Comparison of ENCODE assay signal across 7 mouse cellular contexts in the genomic region with DNA sequence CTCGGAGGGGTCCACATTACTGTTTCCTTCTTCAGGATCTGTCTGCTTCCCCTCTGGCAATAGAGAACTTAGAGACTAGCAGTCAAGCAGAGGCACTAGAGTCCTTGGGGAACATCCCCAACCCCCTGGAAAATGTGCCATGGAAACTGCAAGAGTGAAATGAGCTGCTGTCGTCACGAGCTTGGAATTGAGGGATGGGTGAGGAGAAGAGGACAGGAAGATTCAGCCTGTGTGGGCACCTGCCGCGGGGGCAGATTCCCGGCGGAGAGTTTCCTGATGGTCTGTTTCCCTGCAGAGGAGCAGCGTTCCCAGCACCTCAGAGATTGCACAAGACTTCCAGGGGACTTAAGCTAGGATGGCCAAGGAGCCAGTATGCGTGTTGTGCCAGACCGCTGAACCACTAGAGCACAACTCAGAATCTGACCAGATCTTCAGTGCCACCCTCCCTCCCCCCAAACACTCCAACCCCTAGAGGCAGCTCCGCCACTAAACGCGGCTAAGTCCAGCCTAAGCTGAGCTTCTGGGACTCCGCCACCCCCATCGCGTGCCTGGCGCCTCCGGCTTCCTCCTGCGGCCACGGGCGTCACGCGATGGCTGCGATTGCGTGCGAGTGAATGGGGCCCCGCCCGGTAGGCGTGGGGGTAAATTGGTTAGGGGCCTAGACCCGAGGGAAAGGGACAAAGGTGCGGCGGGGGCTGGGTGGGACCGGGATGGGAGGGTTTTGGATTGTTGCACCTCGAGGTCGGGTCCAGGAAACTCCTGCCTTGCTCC. TPM values are rescaled to one million over a fixed set of nuclear protein-coding genes. Genes with fewer than 3 reads are reported as not detected.
DNase-seq lines count a peak whose midpoint lies in the region; ATAC-seq and TF ChIP-seq lines count a peak whose summit lies in the region.

No protein-coding gene starts in this region.

- H3K4me3 ChIP-seq in kidney, adult 2 months (ENCODE audit: insufficient read depth, low read depth, low read length): peak overlapping the region; percentile 49; the same call in 1 of the 2 replicates
- H3K4me3 ChIP-seq in midbrain, embryonic 15.5 days: peak overlapping the region; percentile 47

- H3K27ac ChIP-seq in kidney, adult 2 months (ENCODE audit: insufficient read depth, low read depth, low read length): no peak overlapping the region
- H3K27ac ChIP-seq in midbrain, embryonic 15.5 days: no peak overlapping the region

- ATAC-seq in midbrain, embryonic 15.5 days (replicated peaks): peak; percentile 93

- no peaks in the 10 kb centered on the region for H3K27me3 ChIP-seq in kidney, adult 2 months (replicated peaks; ENCODE audit: control insufficient read depth, insufficient read depth, low read length)
- H3K27me3 ChIP-seq in midbrain, embryonic 15.5 days (replicated peaks): no peaks in the 10 kb centered on the region

- 10% methylated on average over 35 of the region's 35 CpGs for WGBS in kidney, adult 2 months
- 3% methylated on average over 35 of the region's 35 CpGs for WGBS in midbrain, embryonic 15.5 days

- peak overlapping the region; percentile 86 for H3K4me2 ChIP-seq in midbrain, embryonic 15.5 days

- TF ChIP-seq POLR2A in kidney, adult 2 months (IDR thresholded peaks at IDR 0.05; ENCODE audit: low read depth, low read length): no peak

- no peak for TF ChIP-seq CTCF in kidney, adult 2 months (conservative IDR thresholded peaks at IDR 0.05; ENCODE audit: insufficient read depth, insufficient read length, low read depth, low read length)

- H3K9ac ChIP-seq in midbrain, embryonic 15.5 days: peak overlapping the region; percentile 49

- DNase-seq in adrenal gland, adult 18-20 months (ENCODE audit: low spot score in 2 of 2): peak; percentile 60 to 65
- DNase-seq in embryo, embryonic 9.5 days (ENCODE audit: extremely low spot score): peak; percentile 68
- DNase-seq in heart, adult 9 months (ENCODE audit: low spot score in 2 of 2): peak; percentile 52 to 57
- peak; percentile 55 for DNase-seq in kidney, adult 2 months
- DNase-seq in liver: peak; percentile 40
- DNase-seq in spleen, postnatal 10 days (ENCODE audit: low spot score in 2 of 2): peak; percentile 29 to 58

- no peaks in the 10 kb centered on the region for H3K36me3 ChIP-seq in kidney, adult 2 months (ENCODE audit: control insufficient read depth, insufficient read depth, low read length)
- no peaks in the 10 kb centered on the region for H3K36me3 ChIP-seq in midbrain, embryonic 15.5 days (replicated peaks)

- no peaks in the 10 kb centered on the region for H3K9me3 ChIP-seq in midbrain, embryonic 15.5 days

- no peaks in the 10 kb centered on the region for H3K4me1 ChIP-seq in kidney, adult 2 months (ENCODE audit: control insufficient read depth, insufficient read depth, low read length)
- H3K4me1 ChIP-seq in midbrain, embryonic 15.5 days: peaks cover 6% of the 10 kb centered on the region

RNA-seq across cellular contexts. Expression of a gene that starts 32.5 kb away (rescaled TPM):
- 1 to 10 TPM; 2.0 to 2.6 TPM for total RNA-seq in adrenal gland, adult 18-20 months (2021)
- polyA plus RNA-seq in kidney, adult 2 months (2012; rRNA removed): 0.55 and 0.65 TPM in 2 replicates
- 0.43 and 0.88 TPM in 2 replicates for polyA plus RNA-seq in midbrain, embryonic 15.5 days (2015; fragmentation: Nextera tagmentation; extraction: Ambion mirVana)

RNA-seq across cellular contexts. Expression of a gene that starts 51.1 kb away (rescaled TPM):
- total RNA-seq in adrenal gland, adult 18-20 months (2021): 10 to 100 TPM; 61.8 to 70.6 TPM
- polyA plus RNA-seq in kidney, adult 2 months (2012; rRNA removed): 48.0 and 56.4 TPM in 2 replicates
- polyA plus RNA-seq in midbrain, embryonic 15.5 days (2015; fragmentation: Nextera tagmentation; extraction: Ambion mirVana): 128 and 145 TPM in 2 replicates

RNA-seq across cellular contexts. Expression of a gene that starts 57.7 kb away (rescaled TPM):
- 100 to 1,000 TPM; 112 to 165 TPM for total RNA-seq in adrenal gland, adult 18-20 months (2021)
- 118 and 136 TPM in 2 replicates for polyA plus RNA-seq in kidney, adult 2 months (2012; rRNA removed)
- polyA plus RNA-seq in midbrain, embryonic 15.5 days (2015; fragmentation: Nextera tagmentation; extraction: Ambion mirVana): 106 and 118 TPM in 2 replicates
